In the genomic region with DNA sequence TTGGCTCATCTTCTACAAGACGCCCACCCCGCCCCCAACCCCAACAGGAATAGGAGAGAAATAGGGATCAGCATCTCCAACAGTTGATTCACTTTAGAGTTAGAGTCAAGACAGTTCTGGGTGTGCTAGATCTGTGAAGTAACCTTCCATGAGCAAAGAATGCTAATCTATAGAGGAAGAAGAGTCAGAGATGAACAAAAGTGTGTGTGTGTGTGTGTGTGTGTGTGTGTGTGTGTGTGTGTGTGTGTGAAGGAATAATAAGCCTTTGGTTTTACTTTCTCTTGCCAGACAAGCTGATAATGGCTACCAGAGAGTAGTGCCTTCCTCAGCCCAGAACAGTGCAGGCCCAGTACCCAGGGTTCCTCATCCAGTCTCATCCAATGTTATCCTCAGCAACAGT, we compare ENCODE assay signal across 23 mouse cellular contexts. TPM values are rescaled to one million over a fixed set of nuclear protein-coding genes. Genes with fewer than 3 reads are reported as not detected.
"Had no signal": no experiment of that assay in that cellular context is flagged by ENCODE, and none has a peak within 500 bp of the region (broad histone marks: within the 10 kb centered on the region; RNA-seq: fewer than 3 reads in every experiment).

No protein-coding gene starts in this region.

- H3K9me3 ChIP-seq: liver, embryonic 12.5 days; midbrain, embryonic 10.5 days; midbrain, embryonic 13.5 days; midbrain, embryonic 15.5 days; neural tube, embryonic 12.5 days; stomach, embryonic 15.5 days had no signal

- H3K4me3 ChIP-seq: liver, embryonic 12.5 days; midbrain, embryonic 10.5 days; midbrain, embryonic 13.5 days; midbrain, embryonic 15.5 days; myocyte; neural tube, embryonic 12.5 days; stomach, embryonic 15.5 days had no signal

- H3K36me3 ChIP-seq: liver, embryonic 12.5 days; midbrain, embryonic 10.5 days; midbrain, embryonic 13.5 days; midbrain, embryonic 15.5 days; neural tube, embryonic 12.5 days; stomach, embryonic 15.5 days had no signal

- DNase-seq: lung, adult 18-20 months; lung, embryonic 14.5 days; lung, postnatal 10 days; lung, postnatal 4 days; right cerebral cortex, postnatal 14 days; thymus, postnatal 25 days had no signal

- H3K4me1 ChIP-seq: midbrain, embryonic 10.5 days; midbrain, embryonic 13.5 days; midbrain, embryonic 15.5 days; neural tube, embryonic 12.5 days; stomach, embryonic 15.5 days had no signal

- H3K27me3 ChIP-seq: liver, embryonic 12.5 days; midbrain, embryonic 13.5 days; midbrain, embryonic 15.5 days; neural tube, embryonic 12.5 days; stomach, embryonic 15.5 days had no signal

- H3K27ac ChIP-seq: liver, embryonic 12.5 days; liver, embryonic 14.5 days; midbrain, embryonic 10.5 days; midbrain, embryonic 13.5 days; midbrain, embryonic 15.5 days; neural tube, embryonic 12.5 days; stomach, embryonic 15.5 days; stomach, postnatal 0 days had no signal

- ATAC-seq: liver, embryonic 12.5 days; midbrain, embryonic 13.5 days; midbrain, embryonic 15.5 days had no signal

- H3K4me2 ChIP-seq: liver, embryonic 12.5 days; lung, embryonic 14.5 days; midbrain, embryonic 13.5 days; midbrain, embryonic 15.5 days; neural tube, embryonic 12.5 days; stomach, embryonic 15.5 days had no signal

- H3K9ac ChIP-seq: liver, embryonic 12.5 days; liver, embryonic 14.5 days; lung, embryonic 14.5 days; midbrain, embryonic 13.5 days; midbrain, embryonic 15.5 days; neural tube, embryonic 12.5 days; stomach, embryonic 15.5 days had no signal

RNA-seq across cellular contexts. Expression of a gene that starts 59.6 kb away (rescaled TPM):
- total RNA-seq: megakaryocyte, adult 5-6 weeks; megakaryocyte-erythroid progenitor cell, adult 5-6 weeks; neutrophil, adult 5-6 weeks had no signal
- polyA plus RNA-seq: liver, embryonic 12.5 days; liver, embryonic 14.5 days; liver, embryonic 16.5 days; lung, embryonic 14.5 days; lung, embryonic 16.5 days; midbrain, embryonic 10.5 days; midbrain, embryonic 13.5 days; midbrain, embryonic 15.5 days; myocyte; neural tube, embryonic 12.5 days; neural tube, embryonic 14.5 days; stomach, embryonic 15.5 days; stomach, postnatal 0 days; thymus, postnatal 0 days; urinary bladder, adult 2 months had no signal
